Mouse (Mus musculus) megakaryocyte, embryonic 14.5 days (primary cell): ENCODE measurements around the gene Kcnmb3.

Experiments used
- FLI1 ChIP-seq: IDR thresholded peaks from 2 replicates; pipeline ENCODE4 v1.6.1; 2012; ENCODE audit warnings: low read length, inconsistent platforms, mixed read lengths
- GATA1 ChIP-seq: IDR thresholded peaks from 3 replicates; pipeline ENCODE4 v1.6.1; 2012; ENCODE audit warnings: mixed read lengths, low read length, inconsistent platforms, borderline replicate concordance

DNA sequence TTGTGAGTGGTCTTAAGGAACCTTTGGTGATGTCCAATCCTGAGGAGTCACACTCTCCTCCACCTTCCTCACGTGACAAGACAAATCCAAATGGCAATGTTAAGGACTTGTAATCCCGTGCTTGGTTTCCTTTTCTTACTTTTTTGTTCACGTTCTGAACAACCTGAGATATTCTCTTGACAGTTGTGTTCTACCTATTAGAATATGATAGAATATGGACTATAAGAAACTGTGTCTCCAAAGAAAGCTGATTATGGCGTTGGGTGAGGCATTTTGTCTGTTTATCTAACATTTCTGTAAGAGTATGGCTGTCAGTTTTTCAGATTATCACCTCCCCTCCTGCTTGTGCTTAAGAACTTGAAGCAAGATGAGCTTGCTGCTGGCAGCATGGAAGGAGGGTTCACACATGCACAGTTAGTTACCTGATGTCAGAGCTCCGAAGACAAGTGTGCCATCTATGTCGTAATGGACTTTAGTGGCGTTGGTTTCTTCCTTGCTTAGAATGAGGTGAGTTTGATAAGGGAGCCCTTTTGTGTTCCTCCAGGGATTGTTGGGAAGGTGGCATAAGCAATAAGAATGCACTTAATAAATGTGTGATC is 20.8 kb upstream of the Kcnmb3 start:
- TF ChIP-seq GATA1 = no peak
- TF ChIP-seq FLI1 = no peak
